In genomic region chr7:36830155-36830554, GRCm38 (mm10) we compare ENCODE assay signal across 17 mouse cellular contexts.
"Had no signal": no experiment of that assay in that cellular context is flagged by ENCODE, and none has a peak within 500 bp of the region (broad histone marks: within the 10 kb centered on the region; RNA-seq: fewer than 3 reads in every experiment).

No protein-coding gene starts in this region.

- DNase-seq: liver, embryonic 13.5 days; liver, postnatal 0 days; right cerebral cortex, postnatal 14 days; thymus, adult 2 months; thymus, postnatal 25 days; thymus, postnatal 4 days had no signal

- H3K4me3 ChIP-seq: liver, embryonic 13.5 days; liver, embryonic 15.5 days; lung, embryonic 15.5 days; megakaryocyte, embryonic 14.5 days; midbrain, embryonic 13.5 days; midbrain, embryonic 15.5 days; neural tube, embryonic 12.5 days; stomach, embryonic 15.5 days had no signal

- H3K9me3 ChIP-seq: liver, embryonic 15.5 days; lung, embryonic 15.5 days; midbrain, embryonic 13.5 days; midbrain, embryonic 15.5 days; neural tube, embryonic 12.5 days; stomach, embryonic 15.5 days had no signal

- H3K27ac ChIP-seq: liver, embryonic 13.5 days; liver, embryonic 15.5 days; lung, embryonic 15.5 days; macrophage; midbrain, embryonic 13.5 days; midbrain, embryonic 15.5 days; neural tube, embryonic 12.5 days; stomach, embryonic 15.5 days; stomach, postnatal 0 days had no signal

- H3K4me1 ChIP-seq: liver, embryonic 13.5 days; liver, embryonic 15.5 days; lung, embryonic 15.5 days; megakaryocyte, embryonic 14.5 days; midbrain, embryonic 13.5 days; midbrain, embryonic 15.5 days; neural tube, embryonic 12.5 days; stomach, embryonic 15.5 days had no signal

- H3K4me2 ChIP-seq: liver, embryonic 11.5 days; liver, embryonic 13.5 days; liver, embryonic 15.5 days; lung, embryonic 15.5 days; midbrain, embryonic 11.5 days; midbrain, embryonic 13.5 days; midbrain, embryonic 15.5 days; neural tube, embryonic 12.5 days; stomach, embryonic 15.5 days had no signal

- H3K9ac ChIP-seq: liver, embryonic 13.5 days; liver, embryonic 15.5 days; liver, postnatal 0 days; lung, embryonic 15.5 days; midbrain, embryonic 13.5 days; midbrain, embryonic 15.5 days; neural tube, embryonic 12.5 days; stomach, embryonic 15.5 days had no signal

- ATAC-seq: liver, postnatal 0 days; midbrain, embryonic 13.5 days; midbrain, embryonic 15.5 days had no signal

- H3K27me3 ChIP-seq: liver, embryonic 13.5 days; liver, embryonic 15.5 days; lung, embryonic 15.5 days; megakaryocyte, embryonic 14.5 days; midbrain, embryonic 13.5 days; midbrain, embryonic 15.5 days; neural tube, embryonic 12.5 days; stomach, embryonic 15.5 days had no signal

- H3K36me3 ChIP-seq: liver, embryonic 13.5 days; liver, embryonic 15.5 days; lung, embryonic 15.5 days; midbrain, embryonic 13.5 days; midbrain, embryonic 15.5 days; neural tube, embryonic 12.5 days; stomach, embryonic 15.5 days had no signal
